In the genomic region with DNA sequence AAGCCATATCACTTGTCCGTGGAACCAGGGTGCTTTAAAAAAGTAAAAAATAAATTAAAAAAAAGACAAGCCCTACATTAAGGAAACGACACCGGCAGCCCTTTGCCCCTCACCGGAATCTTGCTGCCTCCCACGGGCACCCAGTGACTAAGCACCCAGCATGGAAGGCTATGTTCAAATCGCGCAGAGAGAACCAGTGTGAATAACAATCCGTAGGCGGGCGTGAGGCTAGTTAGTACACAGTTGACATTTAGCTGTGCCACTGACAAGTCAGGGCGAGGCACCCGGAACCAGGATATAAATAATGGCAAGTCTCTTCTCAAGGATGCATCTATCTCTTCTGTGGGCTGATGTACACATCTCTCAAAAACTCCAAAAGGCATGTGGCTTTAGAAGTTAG, we compare ENCODE assay signal across 19 mouse cellular contexts.
DNase-seq lines count a peak whose midpoint lies in the region; ATAC-seq and TF ChIP-seq lines count a peak whose summit lies in the region.
"Had no signal": no experiment of that assay in that cellular context is flagged by ENCODE, and none has a peak within 500 bp of the region (broad histone marks: within the 10 kb centered on the region; RNA-seq: fewer than 3 reads in every experiment).

No protein-coding gene starts in this region.

- peak; percentile 42 for DNase-seq in adrenal gland, adult 2 months
- no peak for DNase-seq in adrenal gland, adult 8-10 months
- DNase-seq in layer of hippocampus, adult 2 months (ENCODE audit: low spot score in 2 of 2) = peak; percentile 42 to 48
- no peak for DNase-seq in layer of hippocampus, adult 11-12 months (ENCODE audit: low spot score)
- peak; percentile 35 for DNase-seq in testis, postnatal 10 days (ENCODE audit: low spot score)
- no peak for DNase-seq in testis, postnatal 14 days (ENCODE audit: low spot score)
- no peak for DNase-seq in gastrocnemius, postnatal 25 days
- DNase-seq: cerebellum, adult 9-11 months; forebrain, postnatal 0 days; kidney, postnatal 25 days; liver; lung, adult 18-20 months; lung, postnatal 36 days; thymus, adult 2 months had no signal

- no peak for ATAC-seq in granulocyte monocyte progenitor cell, adult 5-6 weeks (replicated peaks; ENCODE audit: poor library complexity, severe bottlenecking)
- ATAC-seq: forebrain, postnatal 0 days; intestine, embryonic 16.5 days had no signal

- H3K4me3 ChIP-seq in layer of hippocampus, adult 2 months = no peak overlapping the region
- H3K4me3 ChIP-seq: heart, embryonic 13.5 days; hindbrain, embryonic 10.5 days; midbrain, embryonic 10.5 days had no signal

- TF ChIP-seq CTCF in layer of hippocampus, adult 2 months (conservative IDR thresholded peaks at IDR 0.05) = no peak

- peak overlapping the region; percentile 69 for H3K27ac ChIP-seq in layer of hippocampus, adult 2 months
- H3K27ac ChIP-seq: heart, embryonic 13.5 days; hindbrain, embryonic 10.5 days; midbrain, embryonic 10.5 days had no signal

Comparison
In these comparisons a context has a peak if more than half of its experiments do, and no peak if none do; other contexts are left out.
1. DNase-seq: peak in adrenal gland, adult 2 months (single experiment), layer of hippocampus, adult 2 months (2 of 2) and testis, postnatal 10 days (single experiment); none in adrenal gland, adult 8-10 months (single experiment), layer of hippocampus, adult 11-12 months (single experiment), testis, postnatal 14 days (single experiment) and gastrocnemius, postnatal 25 days (single experiment).